17 mouse cellular contexts compared by ENCODE assay signal in the genomic region with DNA sequence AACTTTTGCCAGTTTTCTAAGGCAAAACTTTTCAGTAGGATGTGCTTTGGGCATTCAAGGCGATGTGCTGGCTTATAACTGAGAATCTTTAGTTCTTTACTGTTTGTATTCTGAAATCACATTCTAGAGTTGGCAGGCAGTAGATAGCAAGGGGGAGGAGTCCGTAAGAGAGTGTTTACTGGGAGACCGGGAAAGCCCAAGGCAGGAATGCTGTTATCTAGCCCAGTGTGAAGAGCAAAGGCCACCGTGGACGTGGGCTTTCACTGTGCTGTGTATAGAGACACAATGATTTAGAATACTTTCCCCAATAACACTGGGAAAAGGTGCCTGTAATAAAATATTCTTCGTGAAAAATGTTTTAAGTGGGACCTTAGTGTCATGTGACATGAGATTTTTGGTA. TPM values are rescaled to one million over a fixed set of nuclear protein-coding genes. Genes with fewer than 3 reads are reported as not detected.
DNase-seq lines count a peak whose midpoint lies in the region; ATAC-seq and TF ChIP-seq lines count a peak whose summit lies in the region.
"Had no signal": no experiment of that assay in that cellular context is flagged by ENCODE, and none has a peak within 500 bp of the region (broad histone marks: within the 10 kb centered on the region; RNA-seq: fewer than 3 reads in every experiment).

No protein-coding gene starts in this region.

- H3K4me3 ChIP-seq in heart, embryonic 15.5 days = no peak overlapping the region
- H3K4me3 ChIP-seq in liver, postnatal 0 days (ENCODE audit: low read depth, low read length) = no peak overlapping the region
- H3K4me3 ChIP-seq: hindbrain, embryonic 10.5 days had no signal

- 19% methylated on average over 6 of the region's 6 CpGs for WGBS in heart, embryonic 15.5 days
- WGBS in liver, postnatal 0 days (ENCODE audit: insufficient replicate concordance) = 47% methylated on average over 6 of the region's 6 CpGs

- peaks cover 29% of the 10 kb centered on the region for H3K4me1 ChIP-seq in heart, embryonic 15.5 days (replicated peaks)
- H3K4me1 ChIP-seq in liver, postnatal 0 days (ENCODE audit: insufficient read depth) = 0 out of 2 replicates have a peak, but pooled peaks cover 4% of the 10 kb centered on the region
- H3K4me1 ChIP-seq: hindbrain, embryonic 10.5 days had no signal

- H3K9me3 ChIP-seq in heart, embryonic 15.5 days (replicated peaks) = no peaks in the 10 kb centered on the region
- H3K9me3 ChIP-seq in liver, postnatal 0 days (ENCODE audit: low read length) = no peaks in the 10 kb centered on the region
- H3K9me3 ChIP-seq: hindbrain, embryonic 10.5 days had no signal

- H3K27ac ChIP-seq in heart, embryonic 15.5 days = peak overlapping the region; percentile 71
- peak overlapping the region; percentile 78 for H3K27ac ChIP-seq in liver, postnatal 0 days (ENCODE audit: low read depth)
- H3K27ac ChIP-seq: hindbrain, embryonic 10.5 days; kidney, postnatal 0 days; liver, embryonic 14.5 days had no signal

- ATAC-seq in heart, embryonic 15.5 days (replicated peaks; ENCODE audit: insufficient number of reproducible peaks, insufficient read depth, low FRiP score, low read depth) = peak; percentile 66; the same call in 1 of the 2 replicates
- ATAC-seq in liver, postnatal 0 days = peak; percentile 80
- ATAC-seq: inflammation-experienced regulatory T-cells, adult 6 months had no signal

- intact Hi-C loops in heart, postnatal 25 days (cut with DNase I) = no loop called here

- 0 out of 2 replicates have a peak, but pooled peaks cover 7% of the 10 kb centered on the region for H3K36me3 ChIP-seq in heart, embryonic 15.5 days
- peaks cover 5% of the 10 kb centered on the region; the same call in 1 of the 2 replicates for H3K36me3 ChIP-seq in liver, postnatal 0 days (replicated peaks; ENCODE audit: insufficient read depth, low read length)

- H3K4me2 ChIP-seq in heart, embryonic 15.5 days = no peak overlapping the region; the same call in 1 of the 2 replicates
- no peak overlapping the region for H3K4me2 ChIP-seq in liver, postnatal 0 days (ENCODE audit: low read depth, low read length)

- H3K9ac ChIP-seq in heart, embryonic 15.5 days = no peak overlapping the region
- no peak overlapping the region for H3K9ac ChIP-seq in liver, postnatal 0 days (replicated peaks)
- H3K9ac ChIP-seq: liver, embryonic 14.5 days had no signal

- H3K27me3 ChIP-seq in heart, embryonic 15.5 days = no peaks in the 10 kb centered on the region
- H3K27me3 ChIP-seq in liver, postnatal 0 days (ENCODE audit: insufficient read depth, low read length) = no peaks in the 10 kb centered on the region

- no peak for TF ChIP-seq CTCF in liver, postnatal 0 days (IDR thresholded peaks at IDR 0.05; ENCODE audit: low read depth)

- DNase-seq in heart, postnatal 25 days (ENCODE audit: low spot score) = no peak
- DNase-seq in testis, postnatal 10 days (ENCODE audit: low spot score) = peak; percentile 34
- DNase-seq in testis, postnatal 14 days (ENCODE audit: low spot score) = no peak
- peak; percentile 29 for DNase-seq in liver, postnatal 0 days
- DNase-seq in yolk sac, embryonic 10.5 days (ENCODE audit: low spot score) = peak; percentile 50
- no peak for DNase-seq in adrenal gland, adult 18-20 months (ENCODE audit: low spot score in 2 of 2)
- no peak for DNase-seq in MN1 (ENCODE audit: low spot score)
- DNase-seq: adrenal gland, adult 2 months; cerebellum, postnatal 10 days; gastrocnemius, postnatal 10 days; spleen, adult 18-20 months; thymus, postnatal 4 days had no signal

- TF ChIP-seq EP300 in liver, postnatal 0 days (IDR thresholded peaks at IDR 0.05; ENCODE audit: low read depth) = 0 out of 2 replicates have a peak, but pooled peaks have one; percentile 10

RNA-seq across cellular contexts. Expression of gene Erg28, which starts 14.6 kb away (rescaled TPM):
- polyA plus RNA-seq in heart, embryonic 15.5 days (2015; fragmentation: Nextera tagmentation; extraction: Ambion mirVana) = 55.4 and 67.0 TPM in 2 replicates
- total RNA-seq in heart, postnatal 25 days (2021) = 1 to 10 TPM; 5.8 to 7.0 TPM
- 85.7 and 94.2 TPM in 2 replicates for polyA plus RNA-seq in liver, postnatal 0 days (2015; fragmentation: Nextera tagmentation; extraction: Ambion mirVana)
- total RNA-seq in adrenal gland, adult 18-20 months (2021) = 10 to 100 TPM; 26.9 to 29.4 TPM

RNA-seq across cellular contexts. Expression of gene Ttll5, which starts 14.7 kb away (rescaled TPM):
- polyA plus RNA-seq in heart, embryonic 15.5 days (2015; fragmentation: Nextera tagmentation; extraction: Ambion mirVana) = 11.2 and 16.6 TPM in 2 replicates
- total RNA-seq in heart, postnatal 25 days (2021) = 10 to 100 TPM; 13.0 to 13.4 TPM
- 2.8 and 3.0 TPM in 2 replicates for polyA plus RNA-seq in liver, postnatal 0 days (2015; fragmentation: Nextera tagmentation; extraction: Ambion mirVana)
- total RNA-seq in adrenal gland, adult 18-20 months (2021) = 10 to 100 TPM; 19.2 to 20.2 TPM

Comparison
In these comparisons a context has a peak if more than half of its experiments do, and no peak if none do; other contexts are left out.
1. DNase-seq: peak in testis, postnatal 10 days (single experiment), liver, postnatal 0 days (single experiment) and yolk sac, embryonic 10.5 days (single experiment); none in heart, postnatal 25 days (single experiment), testis, postnatal 14 days (single experiment), adrenal gland, adult 18-20 months (0 of 2) and MN1 (single experiment).